Comparison of ENCODE assay signal across 18 mouse cellular contexts in genomic region chr1:88103697-88104468, GRCm38 (mm10). TPM values are rescaled to one million over a fixed set of nuclear protein-coding genes. Genes with fewer than 3 reads are reported as not detected.
DNase-seq lines count a peak whose midpoint lies in the region; ATAC-seq and TF ChIP-seq lines count a peak whose summit lies in the region.
"Not testable (repeated sequence)": the region's sequence is repeated elsewhere in the genome, so short reads cannot be mapped to it uniquely, and the experiment has no call there.
"Had no signal": no experiment of that assay in that cellular context is flagged by ENCODE, and none has a peak within 500 bp of the region (broad histone marks: within the 10 kb centered on the region; RNA-seq: fewer than 3 reads in every experiment).

No protein-coding gene starts in this region.

- WGBS in intestine, embryonic 15.5 days, result 75% methylated on average over 5 of the region's 5 CpGs
- WGBS in liver, embryonic 16.5 days (ENCODE audit: insufficient replicate concordance), result 50% methylated on average over 4 of the region's 5 CpGs
- 58% methylated on average over 4 of the region's 5 CpGs for WGBS in lung, postnatal 0 days
- WGBS in stomach, embryonic 15.5 days, result 70% methylated on average over 5 of the region's 5 CpGs

- not testable (repeated sequence) for H3K9me3 ChIP-seq in intestine, embryonic 15.5 days; liver, embryonic 16.5 days (replicated peaks; ENCODE audit: control insufficient read depth, low read length); lung, postnatal 0 days (ENCODE audit: low read length); stomach, embryonic 15.5 days

- DNase-seq in 3T3-L1 (ENCODE audit: low read depth, low spot score) (peak; percentile 79), adipocyte (ENCODE audit: low spot score) (peak; percentile 84)
- peak; percentile 59 for DNase-seq in lung, postnatal 0 days (ENCODE audit: low spot score)

- H3K9ac ChIP-seq in intestine, embryonic 15.5 days; liver, embryonic 16.5 days (ENCODE audit: low read depth, low read length); lung, postnatal 0 days (replicated peaks; ENCODE audit: low read depth); stomach, embryonic 15.5 days: not testable (repeated sequence)

- not testable (repeated sequence) for H3K4me3 ChIP-seq in embryonic fibroblast, embryonic 13.5 days (ENCODE audit: insufficient read depth, low read length); intestine, embryonic 15.5 days (replicated peaks); lung, postnatal 0 days (ENCODE audit: low read depth, low read length); stomach, embryonic 15.5 days (replicated peaks)
- peak overlapping the region; percentile 16; the same call in 1 of the 2 replicates for H3K4me3 ChIP-seq in liver, embryonic 16.5 days (ENCODE audit: low read depth, low read length)

- peak; percentile 42; the same call in 1 of the 2 replicates for ATAC-seq in intestine, embryonic 15.5 days
- ATAC-seq in liver, embryonic 16.5 days (ENCODE audit: low read depth); stomach, embryonic 15.5 days (ENCODE audit: insufficient read depth, low FRiP score, low read depth): not testable (repeated sequence)
- peak; percentile 87 for ATAC-seq in lung, postnatal 0 days

- not testable (repeated sequence) for TF ChIP-seq EP300 in lung, postnatal 0 days (IDR thresholded peaks at IDR 0.05)

- H3K27ac ChIP-seq in embryonic fibroblast, embryonic 13.5 days (ENCODE audit: insufficient read depth, low read length), result peak overlapping the region; percentile 40; the same call in 1 of the 2 replicates
- H3K27ac ChIP-seq in intestine, embryonic 15.5 days; liver, embryonic 16.5 days (ENCODE audit: low read length); lung, postnatal 0 days (ENCODE audit: low read length): not testable (repeated sequence)
- peak overlapping the region; percentile 9; the same call in 1 of the 2 replicates for H3K27ac ChIP-seq in stomach, embryonic 15.5 days

- not testable (repeated sequence) for H3K4me2 ChIP-seq in intestine, embryonic 15.5 days (replicated peaks); lung, postnatal 0 days (replicated peaks; ENCODE audit: low read depth, low read length); stomach, embryonic 15.5 days
- peak overlapping the region; percentile 26 for H3K4me2 ChIP-seq in liver, embryonic 16.5 days (ENCODE audit: low read depth, low read length)

- TF ChIP-seq POLR2A in embryonic fibroblast, embryonic 13.5 days (IDR thresholded peaks at IDR 0.05; ENCODE audit: low read depth, low read length), result not testable (repeated sequence)

- not testable (repeated sequence) for TF ChIP-seq CTCF in embryonic fibroblast, embryonic 13.5 days (IDR thresholded peaks at IDR 0.05; ENCODE audit: borderline replicate concordance, insufficient read depth, low read length); lung, postnatal 0 days (IDR thresholded peaks at IDR 0.05)

- not testable (repeated sequence) for H3K4me1 ChIP-seq in embryonic fibroblast, embryonic 13.5 days (ENCODE audit: control insufficient read depth, insufficient read depth, low read length); intestine, embryonic 15.5 days (replicated peaks); liver, embryonic 16.5 days (ENCODE audit: control insufficient read depth, low read depth, low read length); lung, postnatal 0 days (ENCODE audit: insufficient read depth, low read depth, low read length); stomach, embryonic 15.5 days

- H3K36me3 ChIP-seq in intestine, embryonic 15.5 days; liver, embryonic 16.5 days (ENCODE audit: control insufficient read depth, insufficient read depth); lung, postnatal 0 days (ENCODE audit: insufficient read depth, low read length); stomach, embryonic 15.5 days: not testable (repeated sequence)

- not testable (repeated sequence) for H3K27me3 ChIP-seq in intestine, embryonic 15.5 days (replicated peaks); liver, embryonic 16.5 days (ENCODE audit: control insufficient read depth, insufficient read depth, low read depth, low read length); lung, postnatal 0 days (replicated peaks; ENCODE audit: insufficient read depth, low read length); stomach, embryonic 15.5 days (replicated peaks)

RNA-seq across cellular contexts. Expression of gene Ugt1a6b, which starts 0.8 kb away (rescaled TPM):
- polyA plus RNA-seq in embryonic fibroblast, embryonic 13.5 days (2011; ENCODE audit: insufficient read length, low read depth, missing spikeins), result 0.58 and 1.8 TPM in 2 replicates
- 0.29 and 0.36 TPM in 2 replicates for polyA plus RNA-seq in intestine, embryonic 15.5 days (2015; fragmentation: Nextera tagmentation; extraction: Ambion mirVana)
- 18.7 and 20.1 TPM in 2 replicates for polyA plus RNA-seq in liver, embryonic 16.5 days (2015; fragmentation: Nextera tagmentation; extraction: Ambion mirVana)
- polyA plus RNA-seq in lung, postnatal 0 days (2015; fragmentation: Nextera tagmentation; extraction: Ambion mirVana), result 2.4 and 3.2 TPM in 2 replicates
- polyA plus RNA-seq in stomach, embryonic 15.5 days (2015; fragmentation: Nextera tagmentation; extraction: Ambion mirVana), result 2.6 and 3.9 TPM in 2 replicates
- polyA plus RNA-seq: activated CD4-positive, CD25-positive, alpha-beta regulatory T cell, adult 4 months; CD4-positive, CD25-positive, alpha-beta regulatory T cell, adult 4 months; embryonic facial prominence, embryonic 12.5 days; G1E; heart, embryonic 12.5 days had no signal

RNA-seq across cellular contexts. Expression of gene Ugt1a7c, which starts 9.0 kb away (rescaled TPM):
- polyA plus RNA-seq in embryonic fibroblast, embryonic 13.5 days (2011; ENCODE audit: insufficient read length, low read depth, missing spikeins), result 8.0 and 11.2 TPM in 2 replicates
- polyA plus RNA-seq in intestine, embryonic 15.5 days (2015; fragmentation: Nextera tagmentation; extraction: Ambion mirVana), result 49.1 and 49.8 TPM in 2 replicates
- 3.0 TPM in 2 replicates for polyA plus RNA-seq in liver, embryonic 16.5 days (2015; fragmentation: Nextera tagmentation; extraction: Ambion mirVana)
- polyA plus RNA-seq in lung, postnatal 0 days (2015; fragmentation: Nextera tagmentation; extraction: Ambion mirVana), result 2.5 and 2.7 TPM in 2 replicates
- 12.5 and 19.6 TPM in 2 replicates for polyA plus RNA-seq in stomach, embryonic 15.5 days (2015; fragmentation: Nextera tagmentation; extraction: Ambion mirVana)

RNA-seq across cellular contexts. Expression of gene Ugt1a8, which starts 16.3 kb away (rescaled TPM):
- not detected in 2 replicates for polyA plus RNA-seq in embryonic fibroblast, embryonic 13.5 days (2011; ENCODE audit: insufficient read length, low read depth, missing spikeins)
- not detected in 2 replicates for polyA plus RNA-seq in intestine, embryonic 15.5 days (2015; fragmentation: Nextera tagmentation; extraction: Ambion mirVana)
- not detected in 2 replicates for polyA plus RNA-seq in liver, embryonic 16.5 days (2015; fragmentation: Nextera tagmentation; extraction: Ambion mirVana)
- polyA plus RNA-seq in lung, postnatal 0 days (2015; fragmentation: Nextera tagmentation; extraction: Ambion mirVana), result 0.11 TPM in 1 of 2 replicates, not detected in the other
- not detected in 2 replicates for polyA plus RNA-seq in stomach, embryonic 15.5 days (2015; fragmentation: Nextera tagmentation; extraction: Ambion mirVana)
- polyA plus RNA-seq: activated CD4-positive, CD25-positive, alpha-beta regulatory T cell, adult 4 months; CD4-positive, CD25-positive, alpha-beta regulatory T cell, adult 4 months; cortical plate, adult 2 months; embryonic facial prominence, embryonic 12.5 days; forebrain, embryonic 13.5 days; forebrain, postnatal 0 days; G1E; heart, embryonic 12.5 days; heart, embryonic 16.5 days; hindbrain, embryonic 11.5 days; hindbrain, embryonic 15.5 days had no signal

RNA-seq across cellular contexts. Expression of gene Ugt1a6a, which starts 30.7 kb away (rescaled TPM):
- polyA plus RNA-seq in embryonic fibroblast, embryonic 13.5 days (2011; ENCODE audit: insufficient read length, low read depth, missing spikeins), result 16.4 and 20.8 TPM in 2 replicates
- polyA plus RNA-seq in intestine, embryonic 15.5 days (2015; fragmentation: Nextera tagmentation; extraction: Ambion mirVana), result 7.9 and 10.3 TPM in 2 replicates
- polyA plus RNA-seq in liver, embryonic 16.5 days (2015; fragmentation: Nextera tagmentation; extraction: Ambion mirVana), result 21.1 and 21.8 TPM in 2 replicates
- 35.3 and 39.9 TPM in 2 replicates for polyA plus RNA-seq in lung, postnatal 0 days (2015; fragmentation: Nextera tagmentation; extraction: Ambion mirVana)
- polyA plus RNA-seq in stomach, embryonic 15.5 days (2015; fragmentation: Nextera tagmentation; extraction: Ambion mirVana), result 29.2 and 29.4 TPM in 2 replicates
- polyA plus RNA-seq: G1E; heart, embryonic 12.5 days had no signal

RNA-seq across cellular contexts. Expression of gene Ugt1a9, which starts 33.3 kb away (rescaled TPM):
- polyA plus RNA-seq in embryonic fibroblast, embryonic 13.5 days (2011; ENCODE audit: insufficient read length, low read depth, missing spikeins), result not detected in 2 replicates
- polyA plus RNA-seq in intestine, embryonic 15.5 days (2015; fragmentation: Nextera tagmentation; extraction: Ambion mirVana), result 5.6 and 8.0 TPM in 2 replicates
- 0.11 and 0.44 TPM in 2 replicates for polyA plus RNA-seq in liver, embryonic 16.5 days (2015; fragmentation: Nextera tagmentation; extraction: Ambion mirVana)
- polyA plus RNA-seq in lung, postnatal 0 days (2015; fragmentation: Nextera tagmentation; extraction: Ambion mirVana), result 0.13 TPM in 1 of 2 replicates, not detected in the other
- 1.7 and 1.8 TPM in 2 replicates for polyA plus RNA-seq in stomach, embryonic 15.5 days (2015; fragmentation: Nextera tagmentation; extraction: Ambion mirVana)
- polyA plus RNA-seq: CD4-positive, CD25-positive, alpha-beta regulatory T cell, adult 4 months; cortical plate, adult 2 months; embryonic facial prominence, embryonic 12.5 days; forebrain, embryonic 13.5 days; forebrain, postnatal 0 days; G1E; heart, embryonic 12.5 days; heart, embryonic 16.5 days; hindbrain, embryonic 11.5 days; hindbrain, embryonic 15.5 days had no signal
